Mouse (Mus musculus): ENCODE measurements around the gene Gm8947. TPM values are rescaled to one million over a fixed set of nuclear protein-coding genes. Genes with fewer than 3 reads are reported as not detected.
A peak's percentile ranks its signal among the peaks of the same experiment; 100 is the strongest.

Gm8947 gene
- polyA plus RNA-seq, 1 experiment, result 0.13 TPM

GRCm38 (mm10) chr1:151237780-151238179, 45.6 kb downstream of the Gm8947 start:
- H3K36me3 ChIP-seq (ENCODE audit: control insufficient read depth, insufficient read depth), result no peaks in the 10 kb centered on the region
- no peaks in the 10 kb centered on the region for H3K27me3 ChIP-seq (ENCODE audit: control insufficient read depth, insufficient read depth, insufficient read length)
- no peak overlapping the region for H3K4me3 ChIP-seq
- H3K4me2 ChIP-seq (ENCODE audit: low read depth), result no peak overlapping the region
- no peaks in the 10 kb centered on the region for H3K79me2 ChIP-seq (ENCODE audit: control insufficient read depth, insufficient read depth)
- H3ac ChIP-seq (ENCODE audit: control insufficient read depth, insufficient read length), result no peak overlapping the region
- TF ChIP-seq E2F4 (IDR thresholded peaks at IDR 0.05; ENCODE audit: insufficient read depth), result no peak
- TF ChIP-seq TCF3 (IDR thresholded peaks at IDR 0.05; ENCODE audit: insufficient read length, low read depth), result no peak
- no peak for TF ChIP-seq POLR2A (IDR thresholded peaks at IDR 0.05; ENCODE audit: insufficient read length, low read depth)
- peak in 2 of 3 experiments; percentile 11 to 23 for TF ChIP-seq MYOG (IDR thresholded peaks at IDR 0.05; ENCODE audit: control insufficient read depth in 1 of 3, insufficient read depth in 1 of 3, insufficient read length in 2 of 3, low read depth in 2 of 3)
- peak in 1 of 3 experiments; percentile 45 for TF ChIP-seq MYOD1 (IDR thresholded peaks at IDR 0.05; ENCODE audit: control insufficient read depth in 1 of 3, insufficient read length in 2 of 3, low read depth in 2 of 3)
- TF ChIP-seq CEBPB (IDR thresholded peaks at IDR 0.05; ENCODE audit: insufficient read depth, poor library complexity, severe bottlenecking), result no peak
- no peak for TF ChIP-seq USF1 (IDR thresholded peaks at IDR 0.05; ENCODE audit: low read depth)

- H3K27me3 ChIP-seq (ENCODE audit: control insufficient read depth, insufficient read depth, insufficient read length), result no peaks in the 10 kb centered on the region
- H3K36me3 ChIP-seq (ENCODE audit: control insufficient read depth, insufficient read depth), result peaks cover 35% of the 10 kb centered on the region
- no peak overlapping the region for H3K4me3 ChIP-seq
- H3K79me2 ChIP-seq (ENCODE audit: control insufficient read depth, insufficient read depth), result no peaks in the 10 kb centered on the region
- no peak overlapping the region for H3K4me2 ChIP-seq (ENCODE audit: low read depth)
- TF ChIP-seq MAX (IDR thresholded peaks at IDR 0.05; ENCODE audit: low read depth) (no peak), POLR2A (IDR thresholded peaks at IDR 0.05; ENCODE audit: insufficient read length, low read depth) (no peak), TCF3 (IDR thresholded peaks at IDR 0.05; ENCODE audit: insufficient read length, low read depth) (no peak), POLR2AphosphoS2 (IDR thresholded peaks at IDR 0.05; ENCODE audit: insufficient read length, low read depth) (no peak), REST (IDR thresholded peaks at IDR 0.05; ENCODE audit: insufficient read depth, insufficient read length) (no peak), MYOD1 (IDR thresholded peaks at IDR 0.05; ENCODE audit: control insufficient read depth in 1 of 3, insufficient read length in 2 of 3, low read depth in 2 of 3) (no peak), USF1 (IDR thresholded peaks at IDR 0.05; ENCODE audit: low read depth) (no peak)
- H3ac ChIP-seq (ENCODE audit: control insufficient read depth, insufficient read length), result no peak overlapping the region
Measured at GRCm38 (mm10) chr1:151243332-151243731, 51.2 kb downstream of the Gm8947 start.

Other genes starting within 250 kb of the Gm8947 start
- gene Hmcn1, start 198.9 kb upstream of the Gm8947 start, polyA plus RNA-seq (2012; fragmentation: generic; extraction: Trizol), result 0.12 TPM
- 0.12 TPM for gene Gm47985, start 9.8 kb upstream of the Gm8947 start, polyA plus RNA-seq (2012; fragmentation: generic; extraction: Trizol)
- gene Gm47995, start 6.1 kb downstream of the Gm8947 start, polyA plus RNA-seq (2012; fragmentation: generic; extraction: Trizol), result 0.23 TPM
- gene 3110040M04Rik, start 11.7 kb downstream of the Gm8947 start, polyA plus RNA-seq (2012; fragmentation: generic; extraction: Trizol), result 0.30 TPM
- 0.14 TPM for gene Gm47996, start 17.8 kb downstream of the Gm8947 start, polyA plus RNA-seq (2012; fragmentation: generic; extraction: Trizol)
- gene Ivns1abp, start 152.1 kb downstream of the Gm8947 start, polyA plus RNA-seq (2012; fragmentation: generic; extraction: Trizol), result 95.1 TPM
- gene Swt1, start 236.1 kb downstream of the Gm8947 start, polyA plus RNA-seq (2012; fragmentation: generic; extraction: Trizol), result 2.7 TPM
- 14.6 TPM for gene Trmt1l, start 236.2 kb downstream of the Gm8947 start, polyA plus RNA-seq (2012; fragmentation: generic; extraction: Trizol)